Mouse (Mus musculus): ENCODE measurements around the gene Ptpn13. TPM values are rescaled to one million over a fixed set of nuclear protein-coding genes. Genes with fewer than 3 reads are reported as not detected.
A peak's percentile ranks its signal among the peaks of the same experiment; 100 is the strongest.

Gene Ptpn13
- total RNA-seq, 2 experiments from 2014 or later, result 6.1 to 7.0 TPM

- DNase-seq, result no peak
- intact Hi-C loops (cut with DNase I), result no loop called here
These were observed 89.4 kb downstream of the Ptpn13 start for GRCm38 (mm10) chr5:103514441-103514840.

DNA sequence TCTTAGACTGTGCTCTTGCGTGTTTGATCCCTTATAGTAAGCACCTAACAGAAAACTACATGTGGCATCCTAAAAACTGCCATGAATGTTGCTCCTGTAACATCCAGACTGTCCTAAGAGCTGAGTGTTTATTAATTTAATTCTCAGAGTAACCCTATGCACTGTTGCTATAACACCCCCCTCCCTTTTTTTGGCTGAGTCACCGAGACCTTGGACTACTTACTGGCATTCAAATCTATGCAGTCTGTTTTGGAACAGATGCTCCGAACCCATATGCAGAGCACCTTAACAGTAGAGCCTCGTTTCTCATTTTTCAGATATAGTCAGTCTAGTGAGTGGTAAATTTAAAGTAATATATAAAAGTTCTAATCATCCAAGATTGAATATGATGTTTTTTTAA, 90.9 kb downstream of the Ptpn13 start:
- no peak for DNase-seq
- intact Hi-C loops (cut with DNase I), result no loop called here

GRCm38 (mm10) chr5:103516555-103516954, 91.6 kb downstream of the Ptpn13 start:
- DNase-seq, result no peak
- intact Hi-C loops (cut with DNase I), result no loop called here

DNA sequence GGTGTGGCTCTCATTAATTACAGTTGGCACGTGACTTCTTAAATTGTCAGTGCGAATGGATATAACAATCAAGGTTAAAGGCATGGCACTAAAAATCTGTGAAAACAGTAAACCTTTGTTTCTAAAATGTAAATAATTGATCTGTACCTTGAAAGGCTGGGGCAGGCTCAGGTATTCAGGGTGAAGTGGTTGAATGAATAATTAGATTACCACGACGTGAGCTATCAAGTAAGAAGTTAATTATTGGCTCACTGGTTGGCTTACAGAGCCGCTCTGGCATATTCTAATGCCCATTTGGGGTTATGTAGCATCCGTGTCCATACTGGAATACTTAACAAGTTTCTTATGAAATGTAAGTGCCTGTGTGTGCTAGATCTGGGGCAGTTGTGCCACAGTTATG, 92.6 kb downstream of the Ptpn13 start:
- intact Hi-C loops (cut with DNase I), result no loop called here
- DNase-seq, result no peak

- intact Hi-C loops (cut with DNase I), result no loop called here
- DNase-seq, result peak; percentile 36 to 40
These were observed 93.9 kb downstream of the Ptpn13 start for GRCm38 (mm10) chr5:103518797-103519468.

GRCm38 (mm10) chr5:103522371-103522770, 97.4 kb downstream of the Ptpn13 start:
- intact Hi-C loops (cut with DNase I), result no loop called here
- no peak for DNase-seq

DNA sequence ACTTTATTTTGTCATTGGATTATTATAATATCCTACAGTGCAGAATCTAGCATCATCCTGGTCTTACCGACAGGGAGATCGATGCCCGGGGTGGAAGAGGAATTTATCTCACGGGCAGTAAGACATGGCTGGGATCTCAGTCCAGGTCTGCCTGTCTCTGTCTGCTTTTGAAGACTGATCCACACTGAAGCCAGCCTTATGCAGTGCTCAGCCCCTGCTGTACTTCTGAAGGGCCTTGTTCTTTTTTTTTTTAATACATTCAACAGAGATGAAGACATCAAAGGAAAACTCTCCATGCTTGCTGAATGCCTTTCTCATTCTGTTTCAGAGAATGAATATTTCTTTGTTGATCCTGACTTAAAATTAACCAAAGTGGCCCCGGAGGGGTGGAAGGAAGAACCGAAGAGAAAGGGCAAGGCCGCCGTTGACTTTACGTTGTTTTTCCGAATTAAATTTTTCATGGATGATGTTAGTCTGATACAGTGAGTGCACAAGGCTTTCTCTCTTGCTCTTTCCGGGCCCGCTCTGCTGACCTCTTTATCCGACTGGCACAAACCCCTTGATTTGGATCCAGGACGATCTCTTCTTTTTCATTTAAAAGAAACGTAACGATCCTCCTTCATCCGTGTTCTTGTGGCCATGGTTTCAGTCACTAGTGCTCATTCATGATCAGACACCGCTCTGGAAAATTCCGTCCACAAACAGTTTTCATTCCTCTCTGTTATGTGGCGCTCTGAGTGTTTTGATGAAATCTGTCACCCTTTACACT, 101.9 kb downstream of the Ptpn13 start:
- no peak for DNase-seq
- intact Hi-C loops (cut with DNase I), result no loop called here

- intact Hi-C loops (cut with DNase I), result no loop called here
- no peak for DNase-seq
These were observed 102.4 kb downstream of the Ptpn13 start for GRCm38 (mm10) chr5:103527437-103527718.

DNA sequence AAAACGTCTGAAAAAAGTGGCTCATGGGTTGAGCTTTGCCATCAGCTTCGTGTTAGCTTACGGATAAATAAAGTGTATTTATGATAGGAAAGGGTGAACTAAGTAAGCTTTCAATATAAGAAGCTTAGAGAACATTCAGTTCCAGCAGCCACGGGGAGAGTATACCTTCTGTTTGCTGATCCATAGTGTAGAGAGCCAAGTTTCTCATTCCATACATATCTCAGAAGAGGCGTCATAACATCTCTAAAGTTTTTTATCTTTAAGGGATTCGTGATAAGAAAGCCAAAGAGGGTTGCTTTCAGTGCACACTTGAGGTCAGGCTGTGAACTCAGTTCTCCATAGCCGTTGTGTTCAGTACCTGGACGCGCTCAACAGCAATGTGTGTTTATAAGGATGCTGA, 105.2 kb downstream of the Ptpn13 start:
- DNase-seq, result no peak
- intact Hi-C loops (cut with DNase I), result no loop called here

- intact Hi-C loops (cut with DNase I), result no loop called here
- DNase-seq, result no peak
These were observed 107.9 kb downstream of the Ptpn13 start for GRCm38 (mm10) chr5:103532841-103533390.

- DNase-seq, result no peak
- intact Hi-C loops (cut with DNase I), result no loop called here
These were observed 109.5 kb downstream of the Ptpn13 start for GRCm38 (mm10) chr5:103534454-103534853.

GRCm38 (mm10) chr5:103537429-103537828, 112.4 kb downstream of the Ptpn13 start:
- no peak for DNase-seq
- intact Hi-C loops (cut with DNase I), result loop anchor here (5.0 kb wide), 1 partner anchor 180 kb away; no protein-coding TSS in a partner anchor

GRCm38 (mm10) chr5:103540612-103541011, 115.6 kb downstream of the Ptpn13 start:
- no peak for DNase-seq
- intact Hi-C loops (cut with DNase I), result no loop called here

- DNase-seq, result no peak
- intact Hi-C loops (cut with DNase I), result no loop called here
These were observed 116.1 kb downstream of the Ptpn13 start for GRCm38 (mm10) chr5:103541136-103541535.

DNA sequence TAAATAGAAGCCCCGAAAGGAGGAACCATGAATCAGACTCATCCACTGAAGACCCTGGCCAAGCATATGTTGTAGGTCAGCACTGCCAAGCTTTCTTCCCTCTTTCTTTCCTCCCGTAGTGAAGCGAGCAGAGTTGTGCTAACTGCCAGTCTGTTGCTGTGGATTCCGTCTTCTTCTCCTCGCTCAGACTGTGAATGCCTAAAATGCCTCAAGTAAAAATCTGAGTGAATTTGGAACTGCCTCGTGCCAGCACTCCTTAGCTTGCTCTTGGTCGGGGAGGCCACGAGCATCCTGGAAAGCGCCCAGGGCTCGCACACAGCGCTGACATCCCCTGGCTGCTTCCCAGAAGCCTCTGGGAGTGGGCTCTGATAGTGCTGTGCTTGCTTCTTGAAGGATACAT, 116.5 kb downstream of the Ptpn13 start:
- intact Hi-C loops (cut with DNase I), result no loop called here
- DNase-seq, result no peak

- intact Hi-C loops (cut with DNase I), result no loop called here
- DNase-seq, result no peak
These were observed 120.5 kb downstream of the Ptpn13 start for GRCm38 (mm10) chr5:103545381-103546000.

- intact Hi-C loops (cut with DNase I), result no loop called here
- peak in 1 of 2 experiments; percentile 8 for DNase-seq
These were observed 129.8 kb downstream of the Ptpn13 start for GRCm38 (mm10) chr5:103554769-103555168.

- intact Hi-C loops (cut with DNase I), result no loop called here
- DNase-seq, result no peak
These were observed 135.6 kb downstream of the Ptpn13 start for GRCm38 (mm10) chr5:103560546-103560945.

DNA sequence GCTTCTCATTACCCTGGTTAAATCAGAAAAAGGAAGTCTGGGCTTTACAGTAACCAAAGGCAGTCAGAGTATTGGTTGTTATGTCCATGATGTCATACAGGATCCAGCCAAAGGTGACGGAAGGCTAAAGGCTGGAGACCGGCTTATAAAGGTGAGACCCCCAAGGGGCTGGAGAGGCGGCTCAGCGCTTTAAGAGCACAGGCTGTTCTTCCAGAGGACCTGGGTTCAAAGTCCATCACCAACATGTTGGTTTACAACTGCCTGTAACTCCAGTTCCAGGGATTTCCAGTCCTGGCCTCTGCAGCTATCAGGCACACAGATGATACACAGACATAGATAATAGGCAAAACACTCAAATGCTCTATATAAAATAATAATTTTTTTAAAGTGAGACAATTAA, 143.0 kb downstream of the Ptpn13 start:
- intact Hi-C loops (cut with DNase I), result no loop called here

GRCm38 (mm10) chr5:103569446-103569845, 144.5 kb downstream of the Ptpn13 start:
- DNase-seq, result no peak
- intact Hi-C loops (cut with DNase I), result no loop called here

More for the DNA sequence above, 143.0 kb downstream of the Ptpn13 start:
- no peak for DNase-seq

DNA sequence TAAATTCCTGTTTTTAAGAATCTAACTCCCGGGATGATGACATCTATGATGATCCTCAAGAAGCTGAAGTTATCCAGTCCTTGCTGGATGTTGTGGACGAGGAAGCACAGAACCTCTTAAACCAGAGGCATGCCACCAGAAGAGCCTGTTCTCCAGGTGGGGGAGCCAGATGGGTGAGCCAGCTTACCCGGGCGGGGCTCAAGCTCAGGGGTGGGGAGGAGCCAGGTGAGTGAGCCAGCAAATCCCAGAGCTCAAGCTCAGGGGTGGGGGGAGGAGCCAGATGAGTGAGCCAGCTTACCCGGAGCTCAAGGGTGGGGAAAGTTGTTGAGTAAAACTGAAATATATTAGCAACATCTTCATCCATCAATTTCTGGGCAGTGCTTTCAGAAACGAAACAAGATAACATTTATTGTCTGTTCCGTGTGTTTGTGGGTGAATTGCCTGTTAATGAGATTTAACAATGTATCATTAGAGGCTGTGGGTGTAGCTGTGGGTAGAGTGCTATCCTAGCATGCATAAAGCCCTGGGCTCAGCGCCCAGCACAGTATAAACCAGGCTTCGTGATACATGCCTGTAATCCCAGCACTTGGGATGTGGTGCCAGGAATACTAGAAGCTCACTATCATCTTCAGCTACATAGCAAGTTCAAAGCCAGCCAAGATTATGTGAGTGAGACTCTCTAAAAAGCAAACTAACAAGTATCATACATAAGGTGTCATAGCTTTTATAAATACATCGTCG, 154.9 kb downstream of the Ptpn13 start:
- DNase-seq, result no peak
- intact Hi-C loops (cut with DNase I), result no loop called here
